Mouse (Mus musculus): ENCODE results near the gene Eif4h.
A peak's percentile ranks its signal among the peaks of the same experiment; 100 is the strongest.

Gene Eif4h

DNA sequence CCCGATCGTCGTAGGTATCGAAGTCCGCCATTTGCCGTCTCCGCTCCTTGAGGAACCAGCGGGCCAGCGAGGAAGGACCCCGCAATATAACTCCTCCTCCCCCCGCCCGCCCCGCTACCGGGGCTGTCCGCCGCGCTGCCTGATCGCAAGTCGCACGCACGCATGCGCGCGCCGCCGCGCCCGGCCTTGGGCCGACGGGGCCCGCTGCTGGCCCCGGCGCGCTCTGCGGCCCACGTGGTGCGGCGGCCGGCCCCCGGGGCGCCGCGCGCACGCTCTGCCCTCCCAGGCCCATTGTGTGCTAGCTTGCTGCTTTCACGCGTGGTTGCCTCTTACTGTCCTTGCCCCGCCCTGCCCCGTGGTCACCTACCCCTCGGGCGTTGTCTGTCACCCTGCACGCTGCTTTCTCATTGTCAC, at the start of gene Eif4h:
Eif4h (minus strand) TSS at position 222 of the 414 bp plus-strand sequence.
- peak; percentile 96 for DNase-seq (ENCODE audit: low read depth, low spot score)

DNA sequence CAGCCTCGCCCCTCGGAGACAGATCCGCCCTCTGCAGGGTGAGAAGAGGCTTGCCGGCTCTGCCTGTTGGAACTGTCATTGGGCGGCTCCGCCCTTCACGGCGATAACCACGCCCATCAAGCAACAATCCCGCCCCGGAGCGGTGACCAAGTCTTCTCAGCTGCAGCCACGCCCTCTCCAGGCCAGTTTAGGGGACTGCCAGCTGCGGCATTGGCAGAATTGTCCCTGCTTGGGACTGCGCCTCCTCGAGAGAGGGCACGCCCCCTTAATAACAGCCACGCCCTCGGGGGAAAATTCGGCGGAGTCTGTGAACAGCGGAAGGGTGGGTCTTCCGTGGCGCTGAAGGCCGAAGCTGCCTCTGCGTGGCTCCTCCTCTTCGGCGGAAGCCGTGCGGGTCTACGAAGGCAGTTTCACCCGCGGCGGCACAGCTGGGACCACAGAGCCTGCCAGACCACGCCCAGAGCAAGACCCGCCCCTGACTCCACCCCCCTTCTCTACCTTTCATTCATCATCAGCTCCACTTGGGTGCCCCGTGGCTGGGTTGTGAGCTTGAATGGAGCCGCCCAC, 49.5 kb upstream of the Eif4h start:
- DNase-seq (ENCODE audit: low read depth, low spot score), result peak; percentile 99

GRCm38 (mm10) chr5:134688086-134688717, 48.9 kb upstream of the Eif4h start, which contains the start of gene Limk1:
Gene Limk1 (minus strand): TSS chr5:134688598.
- no peak for DNase-seq (ENCODE audit: low read depth, low spot score)

DNA sequence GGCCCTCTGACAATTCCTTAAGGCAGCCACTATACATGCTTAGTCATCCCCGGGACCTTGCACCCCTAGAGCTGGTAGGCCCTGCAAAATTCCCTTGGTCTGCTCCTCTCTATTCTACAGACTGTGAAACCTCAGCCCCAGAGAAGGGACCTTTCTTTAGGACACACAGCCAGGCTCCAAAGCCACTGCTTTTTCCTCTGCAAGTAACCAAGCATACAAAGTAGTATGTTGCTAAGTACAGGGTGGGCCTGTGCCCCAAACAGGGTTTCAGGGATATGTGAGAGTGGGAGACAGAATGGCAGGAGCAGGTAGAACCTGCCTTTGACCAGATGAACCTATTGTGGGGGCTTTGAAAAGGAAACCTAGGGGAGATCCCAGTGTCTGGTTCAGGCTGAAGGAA, 47.9 kb upstream of the Eif4h start:
- no peak for DNase-seq (ENCODE audit: low read depth, low spot score)

- no peak for DNase-seq (ENCODE audit: low read depth, low spot score)
Measured at GRCm38 (mm10) chr5:134686541-134686940, 47.3 kb upstream of the Eif4h start.

GRCm38 (mm10) chr5:134684398-134684797, 45.1 kb upstream of the Eif4h start:
- DNase-seq (ENCODE audit: low read depth, low spot score), result no peak

- no peak for DNase-seq (ENCODE audit: low read depth, low spot score)
Measured at GRCm38 (mm10) chr5:134683813-134684212, 44.5 kb upstream of the Eif4h start.

- DNase-seq (ENCODE audit: low read depth, low spot score), result no peak
Measured at GRCm38 (mm10) chr5:134680238-134680637, 40.9 kb upstream of the Eif4h start.

- no peak for DNase-seq (ENCODE audit: low read depth, low spot score)
Measured at GRCm38 (mm10) chr5:134678827-134679546, 39.7 kb upstream of the Eif4h start.

GRCm38 (mm10) chr5:134678031-134678430, 38.7 kb upstream of the Eif4h start:
- DNase-seq (ENCODE audit: low read depth, low spot score), result no peak

- no peak for DNase-seq (ENCODE audit: low read depth, low spot score)
Measured at GRCm38 (mm10) chr5:134677491-134677890, 38.2 kb upstream of the Eif4h start.

- DNase-seq (ENCODE audit: low read depth, low spot score), result peak; percentile 67
Measured at GRCm38 (mm10) chr5:134675956-134676759, 36.9 kb upstream of the Eif4h start.

GRCm38 (mm10) chr5:134674977-134675376, 35.7 kb upstream of the Eif4h start:
- DNase-seq (ENCODE audit: low read depth, low spot score), result no peak

DNA sequence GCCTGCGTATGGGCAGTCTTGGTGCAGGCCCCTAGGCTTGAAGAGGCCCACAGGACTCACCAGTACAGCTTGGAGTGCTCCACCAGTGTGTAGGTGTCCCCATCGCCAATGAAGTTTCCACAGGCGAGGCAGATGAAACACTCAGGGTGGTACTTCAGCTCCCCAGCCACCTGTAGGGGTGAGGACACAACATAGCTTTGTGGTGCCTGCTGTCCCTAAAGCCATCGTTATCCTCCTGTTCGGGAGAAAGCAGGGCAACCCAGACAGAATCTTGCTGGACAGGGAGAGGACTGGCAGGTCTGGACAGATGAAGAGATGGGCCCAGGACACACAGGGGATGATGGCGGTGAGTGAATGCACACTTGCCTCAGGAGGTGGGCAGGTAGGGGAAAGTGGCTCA, 33.3 kb upstream of the Eif4h start:
- no peak for DNase-seq (ENCODE audit: low read depth, low spot score)

DNA sequence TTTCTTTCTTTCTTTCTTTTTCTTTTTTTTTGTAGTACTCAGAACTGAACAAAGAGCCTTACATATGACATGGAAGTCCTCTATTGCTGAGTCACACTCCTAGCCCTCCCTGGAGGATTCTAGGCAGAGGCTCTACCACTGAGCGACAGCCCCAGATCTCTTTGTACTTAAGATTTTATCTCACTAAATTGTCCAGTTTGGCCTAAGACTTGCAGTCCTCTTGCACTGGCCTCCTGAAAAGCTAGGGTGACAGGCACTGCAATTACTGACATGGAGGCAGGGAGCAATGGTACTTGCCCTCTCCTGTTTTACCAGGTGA, 32.9 kb upstream of the Eif4h start:
- DNase-seq (ENCODE audit: low read depth, low spot score), result no peak

GRCm38 (mm10) chr5:134671335-134672197, 32.3 kb upstream of the Eif4h start:
- DNase-seq (ENCODE audit: low read depth, low spot score), result no peak

GRCm38 (mm10) chr5:134669001-134669708, 29.9 kb upstream of the Eif4h start:
- DNase-seq (ENCODE audit: low read depth, low spot score), result no peak

DNA sequence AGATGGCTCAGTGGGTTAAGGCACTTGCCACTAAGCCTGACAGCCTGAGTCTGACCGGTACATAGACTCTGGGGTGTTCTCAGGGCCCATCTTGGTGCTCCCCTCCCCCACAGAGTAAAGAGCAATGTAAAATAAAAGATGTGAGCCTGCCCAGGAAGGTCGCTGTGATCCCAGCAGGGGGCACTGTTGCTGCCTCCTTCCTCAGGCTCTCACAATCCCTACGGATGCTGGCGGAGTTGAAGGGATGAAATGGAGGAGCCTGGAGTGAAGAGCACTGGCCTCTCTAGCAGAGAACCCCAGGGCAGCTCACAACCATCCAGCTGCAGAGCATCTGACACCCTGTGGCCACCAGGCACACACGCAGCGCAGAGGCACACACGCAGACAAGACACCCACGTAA, 29.2 kb upstream of the Eif4h start:
- no peak for DNase-seq (ENCODE audit: low read depth, low spot score)

DNA sequence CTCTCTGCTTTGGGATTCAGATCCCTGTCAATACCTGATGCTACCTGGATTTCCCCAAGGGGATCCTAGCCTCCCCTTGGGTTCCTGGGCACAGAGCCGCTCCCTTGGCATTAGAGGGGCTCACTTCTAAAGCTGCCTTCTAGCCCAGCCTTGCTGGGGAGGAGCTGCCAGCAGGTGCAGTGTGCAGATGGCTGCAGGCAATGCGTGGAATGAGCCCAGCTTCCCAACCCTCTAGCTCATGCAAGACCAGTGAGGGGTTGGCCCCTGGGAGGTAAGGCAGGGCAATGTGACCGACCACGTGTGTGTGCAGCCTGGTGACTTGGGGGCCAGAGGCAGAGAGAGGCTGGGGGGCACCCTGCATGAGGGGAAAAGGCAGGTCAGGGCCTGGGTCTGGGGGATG, 17.4 kb upstream of the Eif4h start:
- no peak for DNase-seq (ENCODE audit: low read depth, low spot score)

DNA sequence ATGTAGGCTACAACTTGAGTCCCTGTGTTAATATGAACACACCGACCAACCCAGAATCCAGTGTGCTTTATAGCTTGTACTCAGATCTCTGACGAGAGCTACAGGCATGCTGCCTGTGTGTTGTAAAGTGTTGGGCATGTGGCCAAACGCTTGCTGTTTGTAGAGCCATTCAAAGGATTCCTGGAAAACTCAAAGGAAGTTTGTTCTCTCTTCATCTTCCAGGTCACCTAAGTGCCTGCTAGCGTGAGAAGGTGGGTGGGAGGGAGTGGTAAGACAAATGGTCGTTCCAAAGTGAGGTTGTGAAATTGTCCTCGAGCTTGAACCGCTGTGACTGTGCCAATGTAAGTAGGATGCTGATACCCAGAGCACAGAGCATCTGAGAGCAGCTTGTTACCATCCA, 12.7 kb upstream of the Eif4h start:
- no peak for DNase-seq (ENCODE audit: low read depth, low spot score)

- DNase-seq (ENCODE audit: low read depth, low spot score), result no peak
Measured at GRCm38 (mm10) chr5:134650926-134651325, 11.6 kb upstream of the Eif4h start.
